Mouse (Mus musculus): Measurements from ENCODE around the gene Rpl28.
A peak's percentile ranks its signal among the peaks of the same experiment; 100 is the strongest.

The Rpl28 gene

GRCm38 (mm10) chr7:4792278-4793212 is at the start of gene Rpl28:
Gene Rpl28 (plus strand): TSS chr7:4792874.
- peak; percentile 95 to 97 for DNase-seq

GRCm38 (mm10) chr7:4743354-4743753 is 49.3 kb upstream of the Rpl28 start:
- DNase-seq = peak in 1 of 2 experiments; percentile 41

DNA sequence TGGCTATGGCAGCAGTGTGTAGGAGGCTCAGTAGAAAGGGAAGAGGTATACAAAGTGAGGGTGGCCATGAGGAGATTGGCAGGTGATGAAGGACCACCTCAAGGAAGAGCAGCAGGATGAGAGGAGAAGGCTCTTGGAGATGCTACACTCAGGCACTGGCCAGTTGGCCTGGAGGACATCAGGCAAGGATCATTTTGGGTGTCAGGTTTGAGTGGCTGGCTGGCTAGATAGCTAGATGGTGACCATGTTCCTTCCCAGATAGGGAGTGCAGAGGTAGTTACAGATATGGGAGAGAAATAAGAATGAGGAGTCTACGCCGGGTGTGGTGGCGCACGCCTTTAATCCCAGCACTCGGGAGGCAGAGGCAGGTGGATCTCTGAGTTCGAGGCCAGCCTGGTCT is 47.8 kb upstream of the Rpl28 start:
- no peak for DNase-seq

DNA sequence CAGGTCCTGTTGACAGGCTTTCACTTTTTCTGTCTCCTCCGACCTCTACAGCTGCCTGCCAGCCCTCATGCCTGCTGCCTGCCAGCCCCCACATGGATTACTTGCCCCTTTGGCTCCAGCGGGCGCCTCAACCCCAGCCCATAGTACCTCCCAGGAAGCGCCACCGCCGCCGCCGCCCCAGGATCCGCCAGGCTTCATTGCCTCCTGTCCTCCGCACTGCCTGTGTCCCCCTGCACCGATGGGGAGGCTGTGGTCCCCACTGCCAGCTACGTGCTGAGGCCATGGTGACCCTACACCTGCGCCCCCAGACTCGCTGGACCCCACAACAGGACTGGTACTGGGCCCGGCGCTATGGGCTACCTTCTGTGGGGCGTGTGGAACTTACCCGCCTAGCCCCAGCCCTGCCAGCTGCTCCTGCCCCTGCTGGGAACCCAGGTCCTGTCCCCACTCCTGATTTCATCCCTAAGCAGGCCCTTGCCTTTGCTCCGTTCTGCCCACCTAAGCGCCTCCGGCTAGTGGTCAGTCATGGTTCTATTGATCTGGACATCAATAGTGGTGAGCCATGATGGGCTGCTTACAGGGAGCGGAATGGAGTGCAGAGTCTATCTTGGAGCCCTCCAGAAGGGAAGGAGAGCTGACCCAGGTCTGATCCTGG is 46.2 kb upstream of the Rpl28 start:
- no peak for DNase-seq

DNA sequence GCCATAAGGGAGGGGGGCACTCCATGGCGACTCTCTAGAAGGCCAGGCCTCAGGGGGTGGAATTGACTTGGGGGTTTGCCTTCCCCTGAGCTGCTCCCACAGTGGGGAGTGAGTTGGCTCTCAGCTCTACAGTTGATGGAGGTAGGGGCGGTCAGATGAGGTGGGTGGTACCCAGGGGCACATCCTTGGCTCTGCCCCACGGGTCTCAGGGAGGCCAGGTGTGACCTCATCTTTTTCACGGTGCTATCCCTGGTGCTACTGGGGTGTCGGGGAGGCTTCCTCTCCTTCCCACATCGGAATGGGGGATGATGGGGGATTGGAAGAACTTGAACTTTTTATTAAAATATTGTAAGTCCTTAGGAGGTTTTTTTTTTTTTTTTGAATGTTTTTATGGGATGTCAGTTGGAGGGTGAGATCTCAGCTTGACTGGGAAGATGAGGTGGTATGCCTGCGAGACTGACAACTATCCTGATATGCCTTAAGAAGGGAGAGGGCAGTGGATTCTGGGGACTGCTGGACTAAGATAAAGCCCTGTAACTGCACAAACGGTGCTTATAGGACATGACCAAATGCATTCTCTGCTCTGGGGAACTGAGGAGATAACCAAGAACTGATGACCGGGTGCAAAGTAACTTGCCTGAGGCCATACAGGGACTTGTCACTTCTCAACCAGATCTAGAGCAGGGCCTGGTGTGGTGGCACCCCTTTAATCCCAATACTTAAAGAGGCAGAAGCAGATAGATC is 45.3 kb upstream of the Rpl28 start:
- DNase-seq = no peak

- DNase-seq = no peak
Observed at GRCm38 (mm10) chr7:4748321-4748720, 44.4 kb upstream of the Rpl28 start.

DNA sequence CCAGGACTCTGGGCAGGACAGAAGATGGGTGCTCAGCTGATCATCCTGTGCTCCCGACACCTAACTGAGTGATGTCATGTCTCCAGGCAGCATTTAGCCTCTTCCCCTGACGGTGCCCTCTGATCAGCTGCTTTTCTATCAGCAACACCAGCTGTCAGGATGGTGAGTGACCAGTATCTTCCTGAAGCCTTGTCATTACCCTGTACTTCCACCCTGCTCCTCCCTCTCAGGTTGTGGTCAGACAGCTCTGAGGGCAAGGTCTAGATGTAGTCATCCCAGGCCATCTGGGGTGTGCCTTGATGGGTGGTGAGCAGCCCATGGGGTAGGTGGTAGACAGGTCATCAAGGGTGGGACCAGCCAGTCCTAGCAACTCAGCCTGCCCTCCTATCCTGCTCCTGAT is 43.5 kb upstream of the Rpl28 start:
- DNase-seq = no peak

GRCm38 (mm10) chr7:4751971-4752820 is 40.5 kb upstream of the Rpl28 start:
- peak; percentile 83 to 87 for DNase-seq

DNA sequence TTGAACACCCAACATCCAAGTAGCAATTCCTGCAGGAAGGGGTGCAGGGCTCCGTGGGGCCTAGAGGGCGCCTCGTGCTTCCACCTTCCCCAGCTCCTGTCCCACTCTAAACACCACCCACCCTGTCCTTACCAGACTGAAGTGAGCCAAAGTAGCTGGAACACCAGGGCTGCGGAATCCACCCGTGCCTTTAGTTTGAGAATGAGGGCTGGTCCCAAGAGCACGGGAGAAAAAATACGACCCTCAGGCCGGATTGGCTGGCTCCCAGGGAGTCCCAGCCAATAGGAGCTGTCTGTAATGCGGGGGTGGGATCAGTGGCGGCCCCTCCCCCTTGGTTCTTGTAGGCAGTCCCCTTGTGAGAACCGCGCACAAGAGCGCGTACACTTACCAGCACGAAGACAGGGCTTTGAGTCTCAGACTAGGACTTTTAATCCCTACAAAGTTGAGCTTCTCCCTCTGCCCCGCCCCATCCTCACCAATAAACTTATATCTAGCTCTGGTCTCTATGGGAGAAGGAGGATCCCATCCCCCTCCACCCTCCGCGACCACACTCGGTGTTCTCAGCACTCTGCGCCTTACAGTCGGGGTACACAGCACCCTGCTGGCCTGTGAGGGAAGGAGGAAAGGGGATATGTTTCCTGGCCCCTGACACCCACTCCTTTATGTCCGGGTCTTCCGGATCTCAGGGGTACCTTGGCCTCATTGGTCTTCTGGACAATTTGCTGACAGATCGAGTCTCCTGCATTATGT is 39.7 kb upstream of the Rpl28 start, which contains the start of gene Cox6b2:
Gene Cox6b2 (minus strand): TSS at position 274 of the 750 bp plus-strand sequence.
- DNase-seq = peak; percentile 95 to 97

DNA sequence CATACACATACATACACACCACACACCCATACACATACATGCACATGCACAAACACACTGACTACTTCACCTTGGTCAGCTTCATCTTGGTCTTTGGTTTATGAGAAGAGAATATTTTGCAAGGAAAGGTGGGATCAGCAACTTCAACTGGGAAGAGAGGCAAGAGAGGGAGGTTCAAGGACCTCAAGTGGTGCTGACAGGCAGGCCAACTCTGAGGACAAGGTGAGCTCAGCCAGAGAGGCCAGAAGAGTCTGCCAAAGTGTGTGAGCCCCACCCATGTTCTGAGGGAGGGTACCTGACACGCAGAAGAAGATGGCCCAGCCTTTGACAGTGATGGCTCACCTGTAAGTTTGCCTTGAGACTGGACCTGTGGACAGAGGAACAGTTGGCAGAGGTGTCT is 33.0 kb upstream of the Rpl28 start:
- no peak for DNase-seq

DNA sequence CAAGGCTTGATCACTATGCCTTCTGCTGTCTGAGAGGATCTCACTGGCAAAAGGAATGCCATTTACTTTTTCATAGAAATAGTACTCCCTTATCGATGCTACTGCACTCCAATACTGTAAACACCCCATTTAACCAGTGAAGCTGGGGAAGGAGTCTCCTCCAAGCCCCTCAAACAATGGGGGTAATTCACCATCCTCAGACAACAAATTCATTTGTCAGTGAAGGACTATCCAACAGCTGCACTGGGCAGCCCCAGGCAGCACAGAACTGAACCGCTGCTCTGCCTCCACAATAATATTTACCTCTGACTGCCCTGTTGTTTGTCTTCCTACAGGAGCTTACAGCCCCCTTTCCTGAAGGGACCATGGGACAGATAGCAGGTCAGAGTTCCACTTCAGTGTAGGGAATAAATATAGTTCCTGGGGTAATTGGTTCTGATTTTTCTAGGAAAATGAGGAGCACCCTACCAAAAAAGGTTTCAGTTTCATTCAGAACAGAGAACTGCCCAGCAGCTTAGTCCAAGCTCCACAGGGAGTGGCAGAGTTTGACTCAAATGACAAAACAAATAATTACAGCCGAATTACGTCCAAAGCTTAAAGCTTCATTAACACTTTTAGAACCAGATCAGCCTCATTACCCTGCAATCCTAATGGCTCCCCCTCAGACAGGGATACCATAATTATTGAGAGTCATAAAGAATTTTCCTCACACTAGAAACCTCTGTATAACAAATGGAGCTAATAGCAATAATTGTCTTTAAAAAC is 27.5 kb upstream of the Rpl28 start:
- no peak for DNase-seq

DNA sequence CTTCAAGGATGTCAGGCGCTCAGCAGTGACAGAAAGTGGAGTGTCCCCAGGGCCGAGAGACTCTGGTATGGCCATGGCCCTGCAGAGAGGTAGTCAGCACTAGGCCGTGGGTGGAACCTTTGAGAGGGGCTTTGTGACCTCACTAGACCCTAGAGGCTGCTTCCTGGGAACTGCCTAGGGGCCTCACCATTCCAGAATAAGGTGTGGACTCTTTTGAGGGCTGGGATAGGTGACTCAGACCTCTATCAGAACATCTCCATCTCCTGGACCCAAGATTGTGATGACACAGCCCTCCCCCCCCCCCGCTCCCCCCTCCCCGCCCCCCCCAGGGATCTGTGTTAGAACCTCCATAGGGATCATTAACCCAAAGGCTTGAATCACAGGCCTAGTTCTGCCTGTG is 21.5 kb upstream of the Rpl28 start, which contains the start of gene Fam71e2:
Gene Fam71e2 (minus strand): TSS at position 101 of the 400 bp plus-strand sequence.
- no peak for DNase-seq

- no peak for DNase-seq
Observed at GRCm38 (mm10) chr7:4776131-4776530, 16.5 kb upstream of the Rpl28 start.

- DNase-seq = peak; percentile 87 to 92
Observed at GRCm38 (mm10) chr7:4776861-4777830, 15.5 kb upstream of the Rpl28 start.

- DNase-seq = no peak
Observed at GRCm38 (mm10) chr7:4777851-4778637, 14.6 kb upstream of the Rpl28 start.

- DNase-seq = no peak
Observed at GRCm38 (mm10) chr7:4779921-4780320, 12.8 kb upstream of the Rpl28 start.

GRCm38 (mm10) chr7:4782130-4782529 is 10.5 kb upstream of the Rpl28 start:
- no peak for DNase-seq

- DNase-seq = no peak
Observed at GRCm38 (mm10) chr7:4782759-4783158, 9.9 kb upstream of the Rpl28 start, which contains the start of the genes Il11 and Tmem190. Gene Il11 (minus strand): TSS chr7:4782859. Gene Tmem190 (plus strand): TSS chr7:4782937.

All from kidney, postnatal 4 days (tissue).